Mouse (Mus musculus) embryonic fibroblast, embryonic 13.5 days (primary cell): ENCODE data around the gene Prss57.

ENCODE experiments used
- CTCF ChIP-seq: IDR thresholded peaks from 2 replicates; pipeline ENCODE4 v1.5.1; 2011; ENCODE audit warnings: mild to moderate bottlenecking, control low read depth, low read length, moderate library complexity, borderline replicate concordance; ENCODE audit not compliant: insufficient read depth
- POLR2A ChIP-seq: IDR thresholded peaks from 2 replicates; pipeline ENCODE4 v1.6.1; 2011; ENCODE audit warnings: low read depth, mild to moderate bottlenecking, control low read depth, low read length, moderate library complexity

- TF ChIP-seq CTCF, result no peak
- no peak for TF ChIP-seq POLR2A
These were observed 47.4 kb upstream of the Prss57 start for GRCm38 (mm10) chr10:79838151-79838550.
